8 mouse cellular contexts compared by ENCODE assay signal in genomic region chr14:51090077-51090781, GRCm38 (mm10). TPM values are rescaled to one million over a fixed set of nuclear protein-coding genes. Genes with fewer than 3 reads are reported as not detected.
DNase-seq lines count a peak whose midpoint lies in the region; ATAC-seq and TF ChIP-seq lines count a peak whose summit lies in the region.

No protein-coding gene starts in this region.

- POLR2A ChIA-PET in Patski (lab: Charles Lee) = interaction anchor here (0.7 kb wide), 1 partner anchor 28 kb away, joined by 3 read pairs; no protein-coding TSS in a partner anchor

- ATAC-seq in Patski = peak; percentile 23
- peak; percentile 53 for ATAC-seq in hindbrain, embryonic 14.5 days (ENCODE audit: low FRiP score)

- TF ChIP-seq CTCF in Patski (IDR thresholded peaks at IDR 0.05) = no peak

- peak overlapping the region; percentile 57 for H3K9ac ChIP-seq in hindbrain, embryonic 14.5 days

- H3K27ac ChIP-seq in hindbrain, embryonic 14.5 days = peak overlapping the region; percentile 58

- H3K36me3 ChIP-seq in hindbrain, embryonic 14.5 days (replicated peaks; ENCODE audit: control insufficient read depth, insufficient read depth) = no peaks in the 10 kb centered on the region

- no peaks in the 10 kb centered on the region for H3K27me3 ChIP-seq in Patski
- no peaks in the 10 kb centered on the region for H3K27me3 ChIP-seq in hindbrain, embryonic 14.5 days (ENCODE audit: control insufficient read depth, insufficient read depth, low read length)

- DNase-seq in Patski (ENCODE audit: low read depth, low spot score) = peak; percentile 48
- DNase-seq in cerebellum, postnatal 10 days = peak; percentile 87 to 91
- peak; percentile 69 to 84 for DNase-seq in frontal cortex, postnatal 14 days (ENCODE audit: low spot score in 2 of 2)
- DNase-seq in hindbrain, embryonic 14.5 days (ENCODE audit: low spot score) = peak; percentile 97
- DNase-seq in left cerebral cortex, adult 11 months (ENCODE audit: low spot score) = peak; percentile 73
- peak; percentile 91 for DNase-seq in lung, postnatal 36 days
- peak; percentile 89 for DNase-seq in retina, postnatal 1 day
- peak; percentile 81 for DNase-seq in urinary bladder, postnatal 14 days (ENCODE audit: low spot score)

- H3K4me2 ChIP-seq in hindbrain, embryonic 14.5 days (replicated peaks) = peak overlapping the region; percentile 80

- H3K9me3 ChIP-seq in hindbrain, embryonic 14.5 days (ENCODE audit: control insufficient read depth, low read length) = no peaks in the 10 kb centered on the region

- under 1% methylated on average over 27 of the region's 27 CpGs for WGBS in hindbrain, embryonic 14.5 days

- CTCF ChIA-PET in Patski (lab: Charles Lee) = no interaction called here

- no peaks in the 10 kb centered on the region; the same call in none of the 2 replicates for H3K4me1 ChIP-seq in hindbrain, embryonic 14.5 days (replicated peaks; ENCODE audit: control insufficient read depth, insufficient read depth, low read length)

- peak overlapping the region; percentile 56 for H3K4me3 ChIP-seq in hindbrain, embryonic 14.5 days (replicated peaks; ENCODE audit: low read length)

- in situ Hi-C loops in Patski (cut with MboI; ENCODE audit: low pct_unique_long_range_greater_than_20kb) = no loop called here

RNA-seq across cellular contexts. Expression of gene Rnase4, which starts 0.6 kb away (rescaled TPM):
- polyA plus RNA-seq in Patski (2021) = 45.7 TPM
- polyA plus RNA-seq in hindbrain, embryonic 14.5 days (2014; fragmentation: Nextera tagmentation; extraction: Ambion mirVana) = 17.0 and 18.2 TPM in 2 replicates

RNA-seq across cellular contexts. Expression of gene Ang, which starts 0.7 kb away (rescaled TPM):
- 1.3 TPM for polyA plus RNA-seq in Patski (2021)
- 4.8 and 5.2 TPM in 2 replicates for polyA plus RNA-seq in hindbrain, embryonic 14.5 days (2014; fragmentation: Nextera tagmentation; extraction: Ambion mirVana)

RNA-seq across cellular contexts. Expression of gene Olfr750, which starts 16.0 kb away (rescaled TPM):
- not detected for polyA plus RNA-seq in Patski (2021)
- not detected in 2 replicates for polyA plus RNA-seq in hindbrain, embryonic 14.5 days (2014; fragmentation: Nextera tagmentation; extraction: Ambion mirVana)

RNA-seq across cellular contexts. Expression of gene Eddm3b, which starts 24.0 kb away (rescaled TPM):
- polyA plus RNA-seq in Patski (2021) = not detected
- polyA plus RNA-seq in hindbrain, embryonic 14.5 days (2014; fragmentation: Nextera tagmentation; extraction: Ambion mirVana) = not detected in 2 replicates

RNA-seq across cellular contexts. Expression of gene Rnase12, which starts 32.8 kb away (rescaled TPM):
- polyA plus RNA-seq in Patski (2021) = not detected
- polyA plus RNA-seq in hindbrain, embryonic 14.5 days (2014; fragmentation: Nextera tagmentation; extraction: Ambion mirVana) = not detected in 2 replicates

Comparison
In these comparisons a context has a peak if more than half of its experiments do, and no peak if none do; other contexts are left out.
1. Peak in every context shown above with its lines: DNase-seq, ATAC-seq, H3K4me3 ChIP-seq and H3K27ac ChIP-seq.